Mouse (Mus musculus): ENCODE measurements at regions not wholly inside any gene's neighbourhood (a gene's known extent, or its start where the extent isn't known, plus 50 kb on each side); places are given as distances from the start of the nearest gene placed in this dataset.
"Not testable (repeated sequence)": the region's sequence is repeated elsewhere in the genome, so short reads cannot be mapped to it uniquely, and the experiment has no call there.

- H3K36me3 ChIP-seq (ENCODE audit: insufficient read depth, low read length); ATAC-seq (ENCODE audit: low FRiP score); DNase-seq (ENCODE audit: low spot score); H3K4me2 ChIP-seq (ENCODE audit: low read depth, low read length, poor library complexity, severe bottlenecking); H3K4me3 ChIP-seq (ENCODE audit: low read depth, low read length); H3K9me3 ChIP-seq (ENCODE audit: low read length); H3K27ac ChIP-seq (ENCODE audit: low read depth, low read length); H3K9ac ChIP-seq (replicated peaks; ENCODE audit: low read length, poor library complexity, severe bottlenecking); H3K4me1 ChIP-seq (ENCODE audit: insufficient read depth, low read length); H3K27me3 ChIP-seq (ENCODE audit: insufficient read depth, low read length): not testable (repeated sequence)
- 95% methylated on average over 1 of the region's 1 CpGs for WGBS
Observed at GRCm38 (mm10) chr11:40159161-40159560, 535.8 kb downstream of the Mat2b start.

GRCm38 (mm10) chr11:40149312-40149711, 545.7 kb downstream of the Mat2b start:
- 6% methylated on average over 4 of the region's 4 CpGs for WGBS
- Histone ChIP-seq H3K9me3 (ENCODE audit: low read length) (no peaks in the 10 kb centered on the region), H3K4me3 (ENCODE audit: low read depth, low read length) (no peak overlapping the region), H3K27me3 (ENCODE audit: insufficient read depth, low read length) (no peaks in the 10 kb centered on the region), H3K9ac (replicated peaks; ENCODE audit: low read length, poor library complexity, severe bottlenecking) (no peak overlapping the region), H3K36me3 (ENCODE audit: insufficient read depth, low read length) (no peaks in the 10 kb centered on the region), H3K4me2 (ENCODE audit: low read depth, low read length, poor library complexity, severe bottlenecking) (0 out of 2 replicates have a peak overlapping the region, but pooled peaks have one; percentile 9), H3K4me1 (ENCODE audit: insufficient read depth, low read length) (no peaks in the 10 kb centered on the region), H3K27ac (ENCODE audit: low read depth, low read length) (peak overlapping the region; percentile 1; the same call in 1 of the 2 replicates)
- DNase-seq (ENCODE audit: low spot score) (peak; percentile 89), ATAC-seq (ENCODE audit: low FRiP score) (no peak)
- TF ChIP-seq CTCF (IDR thresholded peaks at IDR 0.05): peak; percentile 88

- ATAC-seq (ENCODE audit: low FRiP score): no peak
- WGBS: 60% methylated on average over 7 of the region's 7 CpGs
- no peak overlapping the region for H3K27ac ChIP-seq (ENCODE audit: low read depth, low read length)
- no peak overlapping the region for H3K4me3 ChIP-seq (ENCODE audit: low read depth, low read length)
- H3K9me3 ChIP-seq (ENCODE audit: low read length): no peaks in the 10 kb centered on the region
- TF ChIP-seq CTCF (IDR thresholded peaks at IDR 0.05): no peak
- DNase-seq (ENCODE audit: low spot score): no peak
- H3K4me1 ChIP-seq (ENCODE audit: insufficient read depth, low read length): no peaks in the 10 kb centered on the region
- no peaks in the 10 kb centered on the region for H3K27me3 ChIP-seq (ENCODE audit: insufficient read depth, low read length)
- no peak overlapping the region for H3K4me2 ChIP-seq (ENCODE audit: low read depth, low read length, poor library complexity, severe bottlenecking)
- H3K9ac ChIP-seq (replicated peaks; ENCODE audit: low read length, poor library complexity, severe bottlenecking): no peak overlapping the region
- H3K36me3 ChIP-seq (ENCODE audit: insufficient read depth, low read length): no peaks in the 10 kb centered on the region
Observed at GRCm38 (mm10) chr11:40137803-40138202, 557.2 kb downstream of the Mat2b start.

- no peak overlapping the region for H3K27ac ChIP-seq (ENCODE audit: low read depth, low read length)
- no peak overlapping the region for H3K9ac ChIP-seq (replicated peaks; ENCODE audit: low read length, poor library complexity, severe bottlenecking)
- 96% methylated on average over 1 of the region's 1 CpGs for WGBS
- H3K4me1 ChIP-seq (ENCODE audit: insufficient read depth, low read length): no peaks in the 10 kb centered on the region
- no peak for ATAC-seq (ENCODE audit: low FRiP score)
- no peaks in the 10 kb centered on the region for H3K36me3 ChIP-seq (ENCODE audit: insufficient read depth, low read length)
- no peak overlapping the region for H3K4me2 ChIP-seq (ENCODE audit: low read depth, low read length, poor library complexity, severe bottlenecking)
- H3K27me3 ChIP-seq (ENCODE audit: insufficient read depth, low read length): no peaks in the 10 kb centered on the region
- peak; percentile 74 for TF ChIP-seq CTCF (IDR thresholded peaks at IDR 0.05)
- H3K9me3 ChIP-seq (ENCODE audit: low read length): no peaks in the 10 kb centered on the region
- H3K4me3 ChIP-seq (ENCODE audit: low read depth, low read length): no peak overlapping the region
- DNase-seq (ENCODE audit: low spot score): peak; percentile 51
Observed at GRCm38 (mm10) chr11:40102613-40103012, 592.4 kb downstream of the Mat2b start.

GRCm38 (mm10) chr11:40074317-40074716, 620.7 kb downstream of the Mat2b start:
- Histone ChIP-seq H3K9me3 (ENCODE audit: low read length) (no peaks in the 10 kb centered on the region), H3K36me3 (ENCODE audit: insufficient read depth, low read length) (no peaks in the 10 kb centered on the region), H3K9ac (replicated peaks; ENCODE audit: low read length, poor library complexity, severe bottlenecking) (no peak overlapping the region), H3K4me2 (ENCODE audit: low read depth, low read length, poor library complexity, severe bottlenecking) (no peak overlapping the region), H3K4me3 (ENCODE audit: low read depth, low read length) (no peak overlapping the region), H3K4me1 (ENCODE audit: insufficient read depth, low read length) (no peaks in the 10 kb centered on the region), H3K27ac (ENCODE audit: low read depth, low read length) (no peak overlapping the region), H3K27me3 (ENCODE audit: insufficient read depth, low read length) (no peaks in the 10 kb centered on the region)
- DNase-seq (ENCODE audit: low spot score) (no peak), ATAC-seq (ENCODE audit: low FRiP score) (no peak)
- TF ChIP-seq CTCF (IDR thresholded peaks at IDR 0.05): no peak
- 95% methylated on average over 2 of the region's 2 CpGs for WGBS

GRCm38 (mm10) chr11:40050503-40050902, 644.5 kb downstream of the Mat2b start:
- WGBS: 59% methylated on average over 1 of the region's 1 CpGs
- ATAC-seq (ENCODE audit: low FRiP score) (no peak), DNase-seq (ENCODE audit: low spot score) (no peak)
- H3K36me3 ChIP-seq (ENCODE audit: insufficient read depth, low read length): no peaks in the 10 kb centered on the region
- TF ChIP-seq CTCF (IDR thresholded peaks at IDR 0.05): no peak
- H3K4me2 ChIP-seq (ENCODE audit: low read depth, low read length, poor library complexity, severe bottlenecking): no peak overlapping the region
- H3K27ac ChIP-seq (ENCODE audit: low read depth, low read length): no peak overlapping the region
- H3K4me3 ChIP-seq (ENCODE audit: low read depth, low read length): no peak overlapping the region
- H3K9me3 ChIP-seq (ENCODE audit: low read length): no peaks in the 10 kb centered on the region
- H3K9ac ChIP-seq (replicated peaks; ENCODE audit: low read length, poor library complexity, severe bottlenecking): no peak overlapping the region
- no peaks in the 10 kb centered on the region for H3K4me1 ChIP-seq (ENCODE audit: insufficient read depth, low read length)
- H3K27me3 ChIP-seq (ENCODE audit: insufficient read depth, low read length): no peaks in the 10 kb centered on the region
